Mouse (Mus musculus) neural tube, embryonic 12.5 days (tissue): Measurements from ENCODE around the gene Cacna1c. TPM values are rescaled to one million over a fixed set of nuclear protein-coding genes. Genes with fewer than 3 reads are reported as not detected.

Source experiments
- ATAC-seq: fragments of 200-750 bp; cut with Nextera tagmentation; 2 replicates; pipeline ENCODE4 v1.8.0; 2017; ENCODE audit warnings: low read depth, mild to moderate bottlenecking, moderate TSS enrichment, moderate library complexity; ENCODE audit not compliant: low FRiP score
- H3K27ac ChIP-seq: fragments of 300-500 bp; sonication (generic); 2 replicates; pipeline ENCODE4 v1.5.1; 2016
- H3K27me3 ChIP-seq: fragments of 300-500 bp; sonication (generic); replicated peaks from 2 replicates; pipeline ENCODE4 v1.6.1; 2016; ENCODE audit warnings: mild to moderate bottlenecking
- H3K36me3 ChIP-seq: fragments of 300-500 bp; sonication (generic); 2 replicates; pipeline ENCODE4 v1.6.1; 2016; ENCODE audit warnings: mild to moderate bottlenecking
- H3K4me1 ChIP-seq: fragments of 300-500 bp; sonication (generic); 2 replicates; pipeline ENCODE4 v1.6.1; 2016
- H3K4me2 ChIP-seq: fragments of 300-500 bp; sonication (generic); replicated peaks from 2 replicates; pipeline ENCODE4 v1.6.1; 2016; ENCODE audit warnings: mild to moderate bottlenecking
- H3K4me3 ChIP-seq: fragments of 300-500 bp; sonication (generic); 2 replicates; pipeline ENCODE4 v1.5.1; 2016
- H3K9ac ChIP-seq: fragments of 300-500 bp; sonication (generic); 2 replicates; pipeline ENCODE4 v1.6.1; 2016; ENCODE audit warnings: mild to moderate bottlenecking
- H3K9me3 ChIP-seq: fragments of 300-500 bp; sonication (generic); 2 replicates; pipeline ENCODE4 v1.6.1; 2016; ENCODE audit warnings: mild to moderate bottlenecking
- WGBS: fragments of 180-500 bp; shearing (Covaris S2); methylation state at CpG from one replicate; pipeline ENCODE4 v1.1.7; 2016; 5-methylcytosine and 5-hydroxymethylcytosine counted together
- polyA plus RNA-seq: library from polyadenylated mRNA; unstranded; fragments of >200 nt; fragmentation: Nextera tagmentation; extraction: Ambion mirVana; gene quantifications from 2 replicates; pipeline ENCODE4 v1.2.1, GENCODE M21; 2016

Gene Cacna1c
- polyA plus RNA-seq, 1 experiment from 2014 or later = 5.9 TPM

GRCm38 (mm10) chr6:119058896-119059295 is 137.3 kb downstream of the Cacna1c start:
- no peak overlapping the region for H3K27ac ChIP-seq
- no peak overlapping the region for H3K9ac ChIP-seq
- WGBS = 68% methylated on average over 3 of the region's 3 CpGs
- no peaks in the 10 kb centered on the region for H3K27me3 ChIP-seq
- no peaks in the 10 kb centered on the region for H3K36me3 ChIP-seq
- H3K4me1 ChIP-seq = no peaks in the 10 kb centered on the region
- H3K4me2 ChIP-seq = no peak overlapping the region
- H3K9me3 ChIP-seq = no peaks in the 10 kb centered on the region
- no peak for ATAC-seq
- H3K4me3 ChIP-seq = no peak overlapping the region

- H3K36me3 ChIP-seq = no peaks in the 10 kb centered on the region
- no peak overlapping the region for H3K27ac ChIP-seq
- no peak overlapping the region for H3K4me3 ChIP-seq
- no peaks in the 10 kb centered on the region for H3K9me3 ChIP-seq
- H3K27me3 ChIP-seq = no peaks in the 10 kb centered on the region
- WGBS = 83% methylated on average over 8 of the region's 8 CpGs
- no peak overlapping the region for H3K9ac ChIP-seq
- ATAC-seq = no peak
- no peaks in the 10 kb centered on the region for H3K4me1 ChIP-seq
- no peak overlapping the region for H3K4me2 ChIP-seq
Observed at GRCm38 (mm10) chr6:119058461-119058860, 137.8 kb downstream of the Cacna1c start.

DNA sequence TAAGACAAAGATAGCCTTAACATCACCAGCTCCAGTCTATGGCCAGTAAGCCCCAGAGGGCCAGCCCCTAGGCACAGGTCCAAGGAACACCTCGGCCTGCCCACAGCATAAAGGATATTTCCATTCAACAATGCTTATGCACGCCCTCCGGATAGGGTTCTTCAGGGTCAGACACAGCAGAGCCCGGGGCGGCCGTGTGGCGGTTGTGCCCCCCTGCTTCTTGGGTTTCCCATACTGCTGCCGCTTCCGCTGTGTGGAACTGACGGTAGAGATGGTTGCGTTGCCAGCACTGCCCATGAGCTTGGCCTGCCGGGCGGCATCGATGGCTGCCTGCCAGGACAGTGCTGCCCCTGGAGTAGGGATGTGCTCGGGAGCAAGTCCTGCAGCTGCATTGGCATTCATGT is 139.1 kb downstream of the Cacna1c start:
- Histone ChIP-seq H3K9me3 (no peaks in the 10 kb centered on the region), H3K9ac (no peak overlapping the region), H3K4me3 (no peak overlapping the region), H3K36me3 (no peaks in the 10 kb centered on the region), H3K27ac (no peak overlapping the region), H3K4me2 (no peak overlapping the region), H3K4me1 (no peaks in the 10 kb centered on the region), H3K27me3 (no peaks in the 10 kb centered on the region)
- no peak for ATAC-seq
- WGBS = 96% methylated on average over 15 of the region's 15 CpGs

DNA sequence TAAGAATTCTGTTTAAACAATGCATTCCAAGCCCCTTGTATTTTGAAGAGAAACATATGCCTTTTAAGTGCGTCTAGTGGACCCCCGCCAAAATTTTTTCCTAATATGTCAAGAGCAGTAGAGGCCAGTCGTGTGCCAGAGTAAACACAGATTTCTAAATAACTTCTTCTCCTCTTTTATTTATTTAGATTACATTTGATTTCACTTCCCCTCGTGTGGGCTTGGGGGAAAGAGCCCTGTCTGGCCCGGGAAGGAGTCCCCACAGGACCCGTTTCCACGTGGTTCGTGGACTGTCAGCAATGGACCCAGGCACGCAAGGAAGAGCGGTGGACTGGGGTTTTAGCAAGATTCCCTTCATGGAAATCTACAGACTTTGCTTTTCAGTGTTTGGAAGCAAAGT is 143.4 kb downstream of the Cacna1c start:
- H3K4me1 ChIP-seq = no peaks in the 10 kb centered on the region
- H3K4me2 ChIP-seq = no peak overlapping the region
- no peaks in the 10 kb centered on the region for H3K9me3 ChIP-seq
- 88% methylated on average over 10 of the region's 10 CpGs for WGBS
- no peaks in the 10 kb centered on the region for H3K27me3 ChIP-seq
- no peak overlapping the region for H3K27ac ChIP-seq
- no peaks in the 10 kb centered on the region for H3K36me3 ChIP-seq
- H3K9ac ChIP-seq = no peak overlapping the region
- no peak overlapping the region for H3K4me3 ChIP-seq
- no peak for ATAC-seq

GRCm38 (mm10) chr6:119052366-119052765 is 143.9 kb downstream of the Cacna1c start:
- no peaks in the 10 kb centered on the region for H3K27me3 ChIP-seq
- no peak for ATAC-seq
- H3K9ac ChIP-seq = no peak overlapping the region
- WGBS = 93% methylated on average over 15 of the region's 15 CpGs
- no peaks in the 10 kb centered on the region for H3K9me3 ChIP-seq
- no peak overlapping the region for H3K4me2 ChIP-seq
- no peak overlapping the region for H3K27ac ChIP-seq
- no peaks in the 10 kb centered on the region for H3K4me1 ChIP-seq
- H3K36me3 ChIP-seq = no peaks in the 10 kb centered on the region
- H3K4me3 ChIP-seq = no peak overlapping the region

GRCm38 (mm10) chr6:119051721-119052120 is 144.5 kb downstream of the Cacna1c start:
- no peaks in the 10 kb centered on the region for H3K4me1 ChIP-seq
- no peak overlapping the region for H3K27ac ChIP-seq
- no peak overlapping the region for H3K4me2 ChIP-seq
- 75% methylated on average over 2 of the region's 2 CpGs for WGBS
- H3K9me3 ChIP-seq = no peaks in the 10 kb centered on the region
- no peaks in the 10 kb centered on the region for H3K27me3 ChIP-seq
- no peaks in the 10 kb centered on the region for H3K36me3 ChIP-seq
- H3K9ac ChIP-seq = no peak overlapping the region
- ATAC-seq = no peak
- no peak overlapping the region for H3K4me3 ChIP-seq

DNA sequence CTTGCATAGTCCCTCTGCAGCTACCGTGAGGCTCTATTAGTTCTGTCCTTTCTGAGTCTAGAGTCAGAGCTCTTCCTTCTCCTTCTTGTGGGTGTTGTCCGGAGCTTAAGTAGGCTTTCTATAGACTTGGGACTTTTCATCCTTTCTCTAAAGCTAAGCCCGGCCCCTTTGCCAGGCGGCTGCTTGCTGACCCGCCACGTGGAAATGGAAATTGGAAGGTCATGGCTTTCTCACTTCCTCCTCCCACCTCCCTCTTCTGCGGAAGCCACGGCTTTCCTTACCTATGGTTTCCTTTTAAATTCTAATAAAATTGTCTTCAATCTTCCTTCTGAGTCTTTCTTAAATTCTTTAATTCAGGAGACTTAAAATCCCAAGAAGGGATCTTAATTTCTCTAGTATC is 148.9 kb downstream of the Cacna1c start:
- Histone ChIP-seq H3K9me3 (no peaks in the 10 kb centered on the region), H3K9ac (no peak overlapping the region), H3K4me1 (no peaks in the 10 kb centered on the region), H3K27me3 (no peaks in the 10 kb centered on the region), H3K27ac (no peak overlapping the region), H3K36me3 (no peaks in the 10 kb centered on the region), H3K4me2 (no peak overlapping the region), H3K4me3 (no peak overlapping the region)
- no peak for ATAC-seq
- 79% methylated on average over 8 of the region's 8 CpGs for WGBS

- Histone ChIP-seq H3K27me3 (no peaks in the 10 kb centered on the region), H3K9me3 (no peaks in the 10 kb centered on the region), H3K27ac (no peak overlapping the region), H3K4me3 (no peak overlapping the region), H3K9ac (no peak overlapping the region), H3K4me2 (no peak overlapping the region), H3K36me3 (no peaks in the 10 kb centered on the region), H3K4me1 (no peaks in the 10 kb centered on the region)
- 90% methylated on average over 7 of the region's 7 CpGs for WGBS
- ATAC-seq = no peak
Observed at GRCm38 (mm10) chr6:119045498-119045897, 150.7 kb downstream of the Cacna1c start.

DNA sequence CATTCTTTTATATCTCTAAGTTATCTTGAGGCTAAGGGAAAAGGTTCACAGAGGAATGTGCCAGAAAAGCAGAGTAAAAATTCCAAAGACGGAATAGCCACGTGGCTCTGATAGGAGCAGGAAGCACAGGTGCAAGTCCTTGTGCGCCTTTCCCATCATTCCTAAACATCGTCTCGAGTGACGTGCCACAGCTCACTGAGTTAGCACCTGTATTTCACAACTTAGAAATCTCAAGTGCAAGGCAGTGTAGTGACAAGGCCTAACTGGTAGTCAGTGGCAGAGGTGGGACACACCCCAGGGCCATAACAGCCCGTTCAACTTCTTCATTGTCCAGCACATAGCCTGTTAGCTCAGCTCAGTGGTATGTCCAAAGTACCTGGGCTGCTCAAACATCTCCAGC is 152.1 kb downstream of the Cacna1c start:
- H3K4me2 ChIP-seq = no peak overlapping the region
- H3K27me3 ChIP-seq = no peaks in the 10 kb centered on the region
- H3K27ac ChIP-seq = no peak overlapping the region
- no peaks in the 10 kb centered on the region for H3K4me1 ChIP-seq
- H3K4me3 ChIP-seq = no peak overlapping the region
- H3K9ac ChIP-seq = no peak overlapping the region
- no peaks in the 10 kb centered on the region for H3K36me3 ChIP-seq
- ATAC-seq = no peak
- no peaks in the 10 kb centered on the region for H3K9me3 ChIP-seq
- WGBS = 88% methylated on average over 7 of the region's 7 CpGs

GRCm38 (mm10) chr6:119042803-119043202 is 153.4 kb downstream of the Cacna1c start:
- H3K4me2 ChIP-seq = no peak overlapping the region
- 89% methylated on average over 3 of the region's 3 CpGs for WGBS
- no peaks in the 10 kb centered on the region for H3K27me3 ChIP-seq
- no peak overlapping the region for H3K4me3 ChIP-seq
- H3K36me3 ChIP-seq = no peaks in the 10 kb centered on the region
- H3K27ac ChIP-seq = no peak overlapping the region
- H3K9ac ChIP-seq = no peak overlapping the region
- H3K4me1 ChIP-seq = no peaks in the 10 kb centered on the region
- H3K9me3 ChIP-seq = no peaks in the 10 kb centered on the region
- ATAC-seq = no peak

GRCm38 (mm10) chr6:119040961-119041360 is 155.3 kb downstream of the Cacna1c start:
- no peaks in the 10 kb centered on the region for H3K36me3 ChIP-seq
- H3K4me3 ChIP-seq = no peak overlapping the region
- no peak overlapping the region for H3K27ac ChIP-seq
- H3K9me3 ChIP-seq = no peaks in the 10 kb centered on the region
- ATAC-seq = no peak
- H3K9ac ChIP-seq = no peak overlapping the region
- H3K4me2 ChIP-seq = no peak overlapping the region
- no peaks in the 10 kb centered on the region for H3K4me1 ChIP-seq
- H3K27me3 ChIP-seq = no peaks in the 10 kb centered on the region
- WGBS = 80% methylated on average over 7 of the region's 7 CpGs

DNA sequence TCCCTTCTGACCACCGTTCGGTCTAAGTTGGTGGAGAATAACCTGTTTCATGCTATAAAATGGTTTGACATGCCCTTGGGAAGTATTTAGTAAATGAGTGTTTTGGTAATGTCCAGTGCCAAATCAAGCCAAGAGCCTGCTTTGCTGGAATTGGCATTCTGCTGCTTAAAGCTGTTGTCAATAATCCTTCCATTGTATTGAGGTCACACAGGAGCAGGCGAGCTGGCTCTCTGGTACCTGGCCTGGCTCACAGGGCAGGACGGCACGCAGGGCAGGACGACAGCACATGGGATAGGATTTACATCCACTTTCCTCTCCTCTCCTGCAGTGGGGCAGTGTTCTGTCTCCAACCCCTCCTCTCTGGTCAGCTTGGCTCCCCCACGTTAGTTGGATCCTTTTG is 156.4 kb downstream of the Cacna1c start:
- Histone ChIP-seq H3K36me3 (no peaks in the 10 kb centered on the region), H3K27ac (no peak overlapping the region), H3K9me3 (no peaks in the 10 kb centered on the region), H3K4me1 (no peaks in the 10 kb centered on the region), H3K4me3 (no peak overlapping the region), H3K27me3 (no peaks in the 10 kb centered on the region), H3K4me2 (no peak overlapping the region), H3K9ac (no peak overlapping the region)
- WGBS = 82% methylated on average over 7 of the region's 7 CpGs
- no peak for ATAC-seq

DNA sequence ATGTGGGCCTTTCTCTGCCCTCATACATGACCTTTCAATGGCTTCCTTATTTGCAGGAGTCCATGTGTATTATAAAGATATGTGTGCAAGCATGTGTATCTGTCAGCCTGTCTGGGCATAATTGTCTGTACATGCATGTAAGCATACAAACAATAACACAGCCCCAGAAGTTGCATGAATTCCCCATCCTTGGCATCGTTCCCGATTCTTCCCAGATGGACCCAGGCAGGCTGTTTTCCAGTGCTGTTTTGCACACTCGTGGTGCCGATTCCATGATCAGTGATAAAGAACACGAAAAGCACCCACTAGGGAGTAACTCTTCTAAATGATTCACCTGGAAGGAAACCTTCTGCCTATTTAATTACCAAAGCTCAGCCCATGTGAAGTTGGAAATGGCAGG is 156.9 kb downstream of the Cacna1c start:
- no peak for ATAC-seq
- no peaks in the 10 kb centered on the region for H3K36me3 ChIP-seq
- H3K4me1 ChIP-seq = no peaks in the 10 kb centered on the region
- H3K27me3 ChIP-seq = no peaks in the 10 kb centered on the region
- no peak overlapping the region for H3K4me2 ChIP-seq
- H3K4me3 ChIP-seq = no peak overlapping the region
- H3K9me3 ChIP-seq = no peaks in the 10 kb centered on the region
- no peak overlapping the region for H3K9ac ChIP-seq
- no peak overlapping the region for H3K27ac ChIP-seq
- 89% methylated on average over 5 of the region's 5 CpGs for WGBS
